Mouse (Mus musculus): ENCODE measurements around the gene Notch2.

Notch2 gene

GRCm38 (mm10) chr3:97998349-97998748 lies 15.0 kb upstream of the Notch2 start:
- DNase-seq, result no peak

GRCm38 (mm10) chr3:98003558-98003957 lies 9.8 kb upstream of the Notch2 start:
- no peak for DNase-seq

GRCm38 (mm10) chr3:98004231-98004630 lies 9.1 kb upstream of the Notch2 start:
- no peak for DNase-seq

- no peak for DNase-seq
These were observed 8.0 kb upstream of the Notch2 start for GRCm38 (mm10) chr3:98005306-98005705.

GRCm38 (mm10) chr3:98006046-98006691 lies 7.2 kb upstream of the Notch2 start:
- DNase-seq, result no peak

- DNase-seq, result no peak
These were observed 6.4 kb upstream of the Notch2 start for GRCm38 (mm10) chr3:98006973-98007372.

GRCm38 (mm10) chr3:98008143-98008542 lies 5.2 kb upstream of the Notch2 start:
- DNase-seq, result no peak

- no peak for DNase-seq
These were observed 4.0 kb upstream of the Notch2 start for GRCm38 (mm10) chr3:98009190-98009840.

- no peak for DNase-seq
These were observed 284 bp upstream of the Notch2 start for GRCm38 (mm10) chr3:98013086-98013400.

GRCm38 (mm10) chr3:98015205-98016171 lies 2.2 kb downstream of the Notch2 start:
- DNase-seq, result no peak

- DNase-seq, result no peak
These were observed 3.7 kb downstream of the Notch2 start for GRCm38 (mm10) chr3:98016901-98017591.

- DNase-seq, result no peak
These were observed 4.9 kb downstream of the Notch2 start for GRCm38 (mm10) chr3:98018187-98018586.

GRCm38 (mm10) chr3:98020431-98021229 lies 7.3 kb downstream of the Notch2 start:
- no peak for DNase-seq

GRCm38 (mm10) chr3:98024288-98024848 lies 11.0 kb downstream of the Notch2 start:
- DNase-seq, result no peak

- DNase-seq, result no peak
These were observed 12.2 kb downstream of the Notch2 start for GRCm38 (mm10) chr3:98025521-98025920.

- DNase-seq, result no peak
These were observed 12.9 kb downstream of the Notch2 start for GRCm38 (mm10) chr3:98025921-98026880.

- DNase-seq, result no peak
These were observed 14.0 kb downstream of the Notch2 start for GRCm38 (mm10) chr3:98027371-98027774.

- no peak for DNase-seq
These were observed 14.7 kb downstream of the Notch2 start for GRCm38 (mm10) chr3:98028072-98028471.

- no peak for DNase-seq
These were observed 15.6 kb downstream of the Notch2 start for GRCm38 (mm10) chr3:98028936-98029335.

GRCm38 (mm10) chr3:98031104-98031503 lies 17.8 kb downstream of the Notch2 start:
- DNase-seq, result no peak

GRCm38 (mm10) chr3:98032191-98032590 lies 18.9 kb downstream of the Notch2 start:
- DNase-seq, result no peak
